7 mouse cellular contexts compared by ENCODE assay signal in genomic region chr3:87951946-87952345, GRCm38 (mm10). TPM values are rescaled to one million over a fixed set of nuclear protein-coding genes. Genes with fewer than 3 reads are reported as not detected.
A peak's percentile ranks its signal among the peaks of the same experiment; 100 is the strongest.
DNase-seq lines count a peak whose midpoint lies in the region; ATAC-seq and TF ChIP-seq lines count a peak whose summit lies in the region.

No protein-coding gene starts in this region.

- TF ChIP-seq POLR2A in limb, embryonic 14.5 days (IDR thresholded peaks at IDR 0.05; ENCODE audit: borderline replicate concordance, extremely low read depth, insufficient read depth, insufficient read length) = no peak

- H3K36me3 ChIP-seq in lung, embryonic 15.5 days = no peaks in the 10 kb centered on the region
- no peaks in the 10 kb centered on the region for H3K36me3 ChIP-seq in hindbrain, embryonic 11.5 days (ENCODE audit: control insufficient read depth, insufficient read depth, low read length)
- peaks cover 31% of the 10 kb centered on the region for H3K36me3 ChIP-seq in limb, embryonic 14.5 days (ENCODE audit: control insufficient read depth, insufficient read depth, low read length)
- no peaks in the 10 kb centered on the region for H3K36me3 ChIP-seq in stomach, embryonic 15.5 days

- no peaks in the 10 kb centered on the region for H3K9me3 ChIP-seq in lung, embryonic 15.5 days
- no peaks in the 10 kb centered on the region for H3K9me3 ChIP-seq in hindbrain, embryonic 11.5 days (ENCODE audit: control insufficient read depth, low read length)
- no peaks in the 10 kb centered on the region for H3K9me3 ChIP-seq in limb, embryonic 14.5 days (ENCODE audit: control insufficient read depth, low read length)
- H3K9me3 ChIP-seq in stomach, embryonic 15.5 days = no peaks in the 10 kb centered on the region

- no peak for DNase-seq in lung, adult 18-20 months
- no peak for DNase-seq in hindbrain, embryonic 11.5 days (ENCODE audit: low spot score)
- DNase-seq in limb, embryonic 14.5 days (ENCODE audit: low spot score) = no peak
- DNase-seq in adrenal gland, postnatal 10 days = no peak
- no peak for DNase-seq in gastrocnemius, adult 2 months

- peaks cover 57% of the 10 kb centered on the region for H3K4me1 ChIP-seq in lung, embryonic 15.5 days
- peaks cover 23% of the 10 kb centered on the region for H3K4me1 ChIP-seq in hindbrain, embryonic 11.5 days (replicated peaks; ENCODE audit: control insufficient read depth, insufficient read depth, low read length)
- peaks cover 47% of the 10 kb centered on the region for H3K4me1 ChIP-seq in limb, embryonic 14.5 days (ENCODE audit: control insufficient read depth, insufficient read depth, low read length)
- H3K4me1 ChIP-seq in stomach, embryonic 15.5 days = peaks cover 41% of the 10 kb centered on the region

- peak overlapping the region; percentile 37 for H3K9ac ChIP-seq in lung, embryonic 15.5 days
- H3K9ac ChIP-seq in hindbrain, embryonic 11.5 days (ENCODE audit: low read depth, low read length) = peak overlapping the region; percentile 25; the same call in 1 of the 2 replicates
- H3K9ac ChIP-seq in limb, embryonic 14.5 days (ENCODE audit: low read depth, low read length, severe bottlenecking) = peak overlapping the region; percentile 44
- no peak overlapping the region for H3K9ac ChIP-seq in stomach, embryonic 15.5 days

- peak overlapping the region; percentile 60 for H3K27ac ChIP-seq in lung, embryonic 15.5 days
- H3K27ac ChIP-seq in hindbrain, embryonic 11.5 days (ENCODE audit: low read depth, low read length) = peak overlapping the region; percentile 75
- peak overlapping the region; percentile 72 for H3K27ac ChIP-seq in limb, embryonic 14.5 days (replicated peaks; ENCODE audit: low read depth, low read length)
- 0 out of 2 replicates have a peak overlapping the region, but pooled peaks have one; percentile 44 for H3K27ac ChIP-seq in stomach, embryonic 15.5 days
- H3K27ac ChIP-seq in gastrocnemius, adult 2 months = no peak overlapping the region

- peak overlapping the region; percentile 68 for H3K4me2 ChIP-seq in lung, embryonic 15.5 days
- peak overlapping the region; percentile 86 for H3K4me2 ChIP-seq in hindbrain, embryonic 11.5 days (replicated peaks; ENCODE audit: low read depth, low read length)
- peak overlapping the region; percentile 76 for H3K4me2 ChIP-seq in limb, embryonic 14.5 days (replicated peaks; ENCODE audit: low read depth, low read length, severe bottlenecking)
- H3K4me2 ChIP-seq in stomach, embryonic 15.5 days = peak overlapping the region; percentile 49

- no peak for ATAC-seq in lung, embryonic 15.5 days (ENCODE audit: borderline replicate concordance, extremely low read depth, low FRiP score, low TSS enrichment)
- no peak for ATAC-seq in hindbrain, embryonic 11.5 days (ENCODE audit: low FRiP score)
- ATAC-seq in limb, embryonic 14.5 days (ENCODE audit: low FRiP score, low read depth) = no peak
- no peak for ATAC-seq in stomach, embryonic 15.5 days (ENCODE audit: insufficient read depth, low FRiP score, low read depth)

- intact Hi-C loops in gastrocnemius, adult 2 months (cut with DNase I) = no loop called here

- WGBS in lung, embryonic 15.5 days = 14% methylated on average over 12 of the region's 12 CpGs
- 5% methylated on average over 12 of the region's 12 CpGs for WGBS in hindbrain, embryonic 11.5 days
- 29% methylated on average over 12 of the region's 12 CpGs for WGBS in limb, embryonic 14.5 days
- 24% methylated on average over 12 of the region's 12 CpGs for whole genome bisulfite sequencing in stomach, embryonic 15.5 days

- no peak for TF ChIP-seq CTCF in gastrocnemius, adult 2 months (IDR thresholded peaks at IDR 0.05)

- H3K4me3 ChIP-seq in lung, embryonic 15.5 days = peak overlapping the region; percentile 39
- H3K4me3 ChIP-seq in hindbrain, embryonic 11.5 days (ENCODE audit: low read depth, low read length) = peak overlapping the region; percentile 23
- peak overlapping the region; percentile 57 for H3K4me3 ChIP-seq in limb, embryonic 14.5 days (replicated peaks; ENCODE audit: low read length)
- peak overlapping the region; percentile 26 for H3K4me3 ChIP-seq in stomach, embryonic 15.5 days (replicated peaks)
- H3K4me3 ChIP-seq in gastrocnemius, adult 2 months = no peak overlapping the region

- H3K27me3 ChIP-seq in lung, embryonic 15.5 days = peaks cover 31% of the 10 kb centered on the region; the same call in 1 of the 2 replicates
- no peaks in the 10 kb centered on the region for H3K27me3 ChIP-seq in hindbrain, embryonic 11.5 days (ENCODE audit: control insufficient read depth, insufficient read depth, low read length)
- H3K27me3 ChIP-seq in limb, embryonic 14.5 days (ENCODE audit: control insufficient read depth, insufficient read depth, low read length) = no peaks in the 10 kb centered on the region
- peaks cover 20% of the 10 kb centered on the region for H3K27me3 ChIP-seq in stomach, embryonic 15.5 days (replicated peaks)

RNA-seq across cellular contexts. Expression of gene Crabp2, which starts 3.5 kb away (rescaled TPM):
- polyA plus RNA-seq in lung, embryonic 15.5 days (2015; fragmentation: Nextera tagmentation; extraction: Ambion mirVana) = 8.1 and 10.4 TPM in 2 replicates
- 738 and 794 TPM in 2 replicates for polyA plus RNA-seq in hindbrain, embryonic 11.5 days (2014; fragmentation: Nextera tagmentation; extraction: Ambion mirVana)
- 176 and 192 TPM in 2 replicates for polyA plus RNA-seq in limb, embryonic 14.5 days (2012; rRNA removed)
- polyA plus RNA-seq in limb, embryonic 14.5 days (2014; fragmentation: Nextera tagmentation; extraction: Ambion mirVana) = 267 and 331 TPM in 2 replicates
- polyA plus RNA-seq in stomach, embryonic 15.5 days (2015; fragmentation: Nextera tagmentation; extraction: Ambion mirVana) = 17.2 and 20.0 TPM in 2 replicates
- under 1 TPM; 0.48 to 0.76 TPM for total RNA-seq in adrenal gland, postnatal 10 days (2021)
- total RNA-seq in gastrocnemius, adult 2 months (2021) = under 1 TPM in 1 of 2 experiments, not detected in 1; 0.42 TPM

RNA-seq across cellular contexts. Expression of gene Nes, which starts 18.9 kb away (rescaled TPM):
- 30.1 and 32.4 TPM in 2 replicates for polyA plus RNA-seq in lung, embryonic 15.5 days (2015; fragmentation: Nextera tagmentation; extraction: Ambion mirVana)
- polyA plus RNA-seq in hindbrain, embryonic 11.5 days (2014; fragmentation: Nextera tagmentation; extraction: Ambion mirVana) = 71.6 and 87.9 TPM in 2 replicates
- polyA plus RNA-seq in limb, embryonic 14.5 days (2012; rRNA removed) = 28.4 and 36.0 TPM in 2 replicates
- 24.5 and 28.7 TPM in 2 replicates for polyA plus RNA-seq in limb, embryonic 14.5 days (2014; fragmentation: Nextera tagmentation; extraction: Ambion mirVana)
- polyA plus RNA-seq in stomach, embryonic 15.5 days (2015; fragmentation: Nextera tagmentation; extraction: Ambion mirVana) = 18.6 and 19.1 TPM in 2 replicates
- 10 to 100 TPM; 17.7 to 23.3 TPM for total RNA-seq in adrenal gland, postnatal 10 days (2021)
- total RNA-seq in gastrocnemius, adult 2 months (2021) = 10 to 100 TPM in 1 of 2 experiments, 1 to 10 TPM in 1; 9.1 to 17.2 TPM

RNA-seq across cellular contexts. Expression of gene Rrnad1, which starts 21.4 kb away (rescaled TPM):
- polyA plus RNA-seq in lung, embryonic 15.5 days (2015; fragmentation: Nextera tagmentation; extraction: Ambion mirVana) = 18.3 and 18.5 TPM in 2 replicates
- 13.7 and 17.9 TPM in 2 replicates for polyA plus RNA-seq in hindbrain, embryonic 11.5 days (2014; fragmentation: Nextera tagmentation; extraction: Ambion mirVana)
- 53.6 and 61.8 TPM in 2 replicates for polyA plus RNA-seq in limb, embryonic 14.5 days (2012; rRNA removed)
- 15.6 and 18.7 TPM in 2 replicates for polyA plus RNA-seq in limb, embryonic 14.5 days (2014; fragmentation: Nextera tagmentation; extraction: Ambion mirVana)
- 16.2 and 17.6 TPM in 2 replicates for polyA plus RNA-seq in stomach, embryonic 15.5 days (2015; fragmentation: Nextera tagmentation; extraction: Ambion mirVana)
- 10 to 100 TPM; 12.4 to 16.3 TPM for total RNA-seq in adrenal gland, postnatal 10 days (2021)
- 1 to 10 TPM; 4.7 to 5.0 TPM for total RNA-seq in gastrocnemius, adult 2 months (2021)

RNA-seq across cellular contexts. Expression of gene Isg20l2, which starts 21.8 kb away (rescaled TPM):
- 60.1 and 63.0 TPM in 2 replicates for polyA plus RNA-seq in lung, embryonic 15.5 days (2015; fragmentation: Nextera tagmentation; extraction: Ambion mirVana)
- polyA plus RNA-seq in hindbrain, embryonic 11.5 days (2014; fragmentation: Nextera tagmentation; extraction: Ambion mirVana) = 42.5 and 55.2 TPM in 2 replicates
- 35.7 and 39.7 TPM in 2 replicates for polyA plus RNA-seq in limb, embryonic 14.5 days (2012; rRNA removed)
- 26.7 and 27.0 TPM in 2 replicates for polyA plus RNA-seq in limb, embryonic 14.5 days (2014; fragmentation: Nextera tagmentation; extraction: Ambion mirVana)
- 45.8 and 48.1 TPM in 2 replicates for polyA plus RNA-seq in stomach, embryonic 15.5 days (2015; fragmentation: Nextera tagmentation; extraction: Ambion mirVana)
- total RNA-seq in adrenal gland, postnatal 10 days (2021) = 10 to 100 TPM; 22.9 to 24.3 TPM
- total RNA-seq in gastrocnemius, adult 2 months (2021) = 1 to 10 TPM; 7.6 to 8.1 TPM

RNA-seq across cellular contexts. Expression of gene Mrpl24, which starts 32.6 kb away (rescaled TPM):
- 70.5 and 70.9 TPM in 2 replicates for polyA plus RNA-seq in lung, embryonic 15.5 days (2015; fragmentation: Nextera tagmentation; extraction: Ambion mirVana)
- polyA plus RNA-seq in hindbrain, embryonic 11.5 days (2014; fragmentation: Nextera tagmentation; extraction: Ambion mirVana) = 78.4 and 83.6 TPM in 2 replicates
- 88.6 and 124 TPM in 2 replicates for polyA plus RNA-seq in limb, embryonic 14.5 days (2012; rRNA removed)
- polyA plus RNA-seq in limb, embryonic 14.5 days (2014; fragmentation: Nextera tagmentation; extraction: Ambion mirVana) = 66.2 and 75.7 TPM in 2 replicates
- 76.4 and 78.2 TPM in 2 replicates for polyA plus RNA-seq in stomach, embryonic 15.5 days (2015; fragmentation: Nextera tagmentation; extraction: Ambion mirVana)
- total RNA-seq in adrenal gland, postnatal 10 days (2021) = 100 to 1,000 TPM; 104 to 123 TPM
- 10 to 100 TPM; 44.1 to 50.2 TPM for total RNA-seq in gastrocnemius, adult 2 months (2021)
